Mouse (Mus musculus) brain, embryonic 18.5 days (tissue): ENCODE measurements around the gene Eci1.
A peak's percentile ranks its signal among the peaks of the same experiment; 100 is the strongest.
"Not testable (repeated sequence)": the region's sequence is repeated elsewhere in the genome, so short reads cannot be mapped to it uniquely, and the experiment has no call there.

Experiments
- DNase-seq: peaks from one replicate; pipeline ENCODE4 v3.0.0-alpha.2; 2012; ENCODE audit warnings: low read depth, low spot score

The Eci1 gene

GRCm38 (mm10) chr17:24426471-24427169 lies at the start of gene Eci1:
Eci1 (plus strand) TSS chr17:24426641.
- DNase-seq, result peak; percentile 70

DNA sequence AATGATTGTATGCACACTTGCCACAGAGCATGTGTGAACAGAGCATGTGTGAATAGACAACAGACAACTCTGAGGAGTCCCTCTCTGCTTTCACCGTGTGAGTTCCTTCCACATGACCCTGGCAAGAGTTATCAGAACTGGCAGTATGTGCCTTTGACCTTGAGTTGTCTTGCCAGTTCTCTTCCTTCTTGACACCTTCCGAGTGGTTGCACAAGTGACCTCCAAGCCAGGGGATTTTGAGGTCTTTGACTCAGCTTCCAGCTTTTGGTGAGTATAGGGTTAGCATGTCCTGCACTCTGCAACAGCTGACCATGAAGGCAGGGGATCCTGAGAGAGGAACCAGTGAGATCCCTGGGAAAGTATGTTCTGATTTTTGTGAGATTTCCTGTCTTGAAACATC lies 47.9 kb upstream of the Eci1 start:
- DNase-seq, result no peak

- DNase-seq, result no peak
Measured at GRCm38 (mm10) chr17:24383789-24384188, 42.7 kb upstream of the Eci1 start.

- no peak for DNase-seq
Measured at GRCm38 (mm10) chr17:24388711-24389110, 37.7 kb upstream of the Eci1 start.

GRCm38 (mm10) chr17:24389865-24390264 lies 36.6 kb upstream of the Eci1 start:
- DNase-seq, result no peak

GRCm38 (mm10) chr17:24391149-24391548 lies 35.3 kb upstream of the Eci1 start:
- DNase-seq, result no peak

DNA sequence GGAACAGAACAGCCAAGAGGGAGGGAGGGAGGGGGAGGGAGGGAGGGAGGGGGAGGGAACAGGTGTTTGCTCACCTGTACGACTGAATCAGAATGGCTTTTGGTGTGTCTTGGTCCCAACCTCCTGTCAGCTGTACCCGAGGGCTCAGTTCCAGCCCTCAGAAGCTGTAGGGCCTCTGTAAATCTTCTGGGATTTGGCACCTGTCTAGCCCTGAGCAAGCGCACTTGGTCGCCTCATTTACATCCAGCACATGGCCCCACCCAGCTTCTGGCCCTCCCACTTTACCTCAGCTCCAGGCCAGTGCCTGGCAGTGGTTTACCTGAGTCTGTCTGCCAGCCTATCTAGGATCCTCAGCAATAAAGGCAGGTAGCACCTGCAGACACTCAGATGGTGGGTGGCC lies 32.9 kb upstream of the Eci1 start:
- DNase-seq, result no peak

DNA sequence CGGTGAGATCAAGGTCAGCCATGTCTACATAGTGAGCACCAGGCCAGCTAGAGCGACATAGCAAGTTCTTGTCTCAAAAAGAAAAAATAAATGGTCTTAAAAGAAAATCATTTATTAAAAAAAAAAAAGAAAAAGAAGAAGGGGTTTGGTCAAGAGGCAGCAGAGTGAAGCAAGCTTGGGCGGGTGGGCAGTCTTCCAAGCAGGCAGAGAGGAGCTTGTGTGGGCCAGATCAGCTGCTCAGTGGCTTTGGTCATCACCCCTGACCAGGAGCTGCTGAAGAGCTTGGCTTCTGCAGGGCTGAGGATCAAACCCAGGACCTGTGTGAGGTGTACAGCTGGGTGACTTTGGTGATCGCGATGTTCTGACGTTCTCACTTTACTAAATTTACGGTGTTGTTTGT lies 32.0 kb upstream of the Eci1 start:
- DNase-seq, result no peak

DNA sequence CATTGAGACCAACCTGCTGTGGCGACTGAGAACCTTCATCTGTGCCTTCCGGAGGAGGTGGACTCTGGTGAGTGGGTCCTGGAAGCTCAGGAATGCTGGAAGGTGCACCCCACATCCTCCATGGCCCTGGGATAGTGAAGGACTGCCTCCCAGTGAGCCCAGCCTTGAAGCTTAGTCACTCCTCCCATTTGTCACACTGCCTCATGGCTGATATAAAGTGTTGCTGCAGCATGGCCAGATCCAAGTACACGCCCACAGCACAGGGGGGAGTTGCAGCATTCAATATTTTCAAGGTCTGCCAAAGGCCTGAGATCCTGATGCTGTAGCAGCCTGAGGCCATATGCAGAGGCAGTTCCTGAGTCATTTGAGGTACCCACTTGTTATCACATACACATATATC lies 24.1 kb upstream of the Eci1 start:
- no peak for DNase-seq

DNA sequence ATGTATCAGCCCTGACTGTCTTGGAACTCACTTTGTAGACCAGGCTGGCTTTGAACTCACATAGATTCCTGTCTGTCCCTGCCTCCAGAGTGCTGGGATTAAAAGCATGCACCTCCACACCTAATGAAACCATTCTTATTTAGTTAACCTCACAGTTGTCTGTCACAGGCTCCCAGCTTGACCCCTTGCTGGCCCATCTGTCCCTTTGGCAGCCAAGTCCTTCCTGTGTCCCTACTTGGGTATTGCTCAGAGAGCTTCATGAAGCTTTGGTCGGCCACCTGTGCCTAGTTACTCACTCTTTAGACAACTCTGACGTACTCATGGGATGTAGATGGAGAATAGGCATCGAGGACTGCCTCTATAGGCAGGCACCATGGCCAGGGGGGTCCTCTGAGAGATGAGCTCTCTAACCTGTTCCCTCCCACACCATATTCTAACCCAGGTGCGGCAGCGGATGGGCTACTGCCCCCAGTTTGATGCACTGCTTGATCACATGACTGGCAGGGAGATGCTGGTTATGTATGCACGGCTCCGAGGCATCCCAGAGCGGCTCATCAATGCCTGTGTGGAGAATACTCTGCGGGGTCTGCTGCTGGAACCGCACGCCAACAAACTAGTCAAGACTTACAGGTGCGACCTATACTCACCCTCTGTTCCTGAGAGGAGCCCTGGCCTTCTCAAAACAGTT lies 19.2 kb upstream of the Eci1 start:
- DNase-seq, result no peak

- no peak for DNase-seq
Measured at GRCm38 (mm10) chr17:24413557-24414211, 12.8 kb upstream of the Eci1 start.

DNA sequence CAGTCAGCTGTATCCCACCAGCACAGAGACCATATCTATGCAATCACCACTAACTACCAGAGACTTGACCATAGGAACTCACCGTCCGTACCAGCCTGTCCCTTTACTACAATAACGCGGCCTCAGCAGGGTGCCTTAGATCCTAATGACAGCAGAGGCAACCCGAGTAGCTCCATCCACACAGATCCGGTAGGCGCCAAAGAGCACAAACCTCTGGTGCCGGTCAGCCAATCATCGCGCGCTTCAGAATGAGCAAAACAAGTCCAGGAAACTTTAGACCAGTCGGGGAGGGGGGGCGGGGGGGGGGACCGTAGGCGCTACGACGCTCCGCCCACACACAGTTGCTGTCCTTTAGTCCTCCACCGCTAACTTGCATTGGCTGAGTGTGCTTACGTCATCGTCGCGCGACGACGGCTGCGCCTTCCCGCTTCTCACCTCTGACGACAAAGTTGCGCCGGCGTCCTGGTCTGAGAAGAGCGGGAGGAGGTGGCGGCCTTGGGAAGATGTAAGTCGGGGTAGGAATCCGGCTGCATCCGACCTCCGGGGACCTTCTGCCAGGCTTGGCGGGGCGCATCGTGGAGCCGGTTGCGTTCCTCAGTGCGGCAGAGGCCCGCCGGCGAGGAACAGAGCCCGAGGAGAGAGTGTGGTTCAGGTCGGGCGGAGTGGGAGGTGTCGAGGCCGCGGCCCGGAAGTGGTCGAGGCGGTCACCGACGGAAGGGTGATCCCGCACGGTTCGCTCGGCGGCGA lies 12.0 kb upstream of the Eci1 start, which contains the start of gene Rnps1:
Gene Rnps1 (plus strand): TSS at position 336 of the 747 bp plus-strand sequence.
- peak; percentile 97 for DNase-seq

DNA sequence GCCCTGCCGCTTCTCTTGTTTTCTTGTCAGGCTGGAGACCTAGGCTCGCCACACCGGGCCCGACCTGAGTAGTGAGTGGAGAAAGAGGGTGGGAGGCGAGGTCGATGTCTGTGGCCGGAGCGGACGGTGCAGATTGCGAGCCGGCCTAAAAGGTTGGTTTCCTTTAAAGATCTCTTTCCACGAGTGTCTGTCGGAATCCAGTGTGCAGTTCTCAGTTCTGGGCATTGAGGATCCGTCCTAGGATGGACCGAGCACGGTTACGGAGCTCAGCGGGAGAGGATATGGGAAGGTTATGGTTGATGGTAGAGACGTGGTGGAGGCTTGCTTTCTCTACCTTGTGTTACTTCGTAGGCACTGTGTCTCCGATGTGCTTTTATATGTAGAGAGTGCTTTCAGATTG lies 11.4 kb upstream of the Eci1 start:
- no peak for DNase-seq

GRCm38 (mm10) chr17:24416051-24416652 lies 10.3 kb upstream of the Eci1 start:
- DNase-seq, result no peak

- no peak for DNase-seq
Measured at GRCm38 (mm10) chr17:24423114-24423513, 3.3 kb upstream of the Eci1 start.

DNA sequence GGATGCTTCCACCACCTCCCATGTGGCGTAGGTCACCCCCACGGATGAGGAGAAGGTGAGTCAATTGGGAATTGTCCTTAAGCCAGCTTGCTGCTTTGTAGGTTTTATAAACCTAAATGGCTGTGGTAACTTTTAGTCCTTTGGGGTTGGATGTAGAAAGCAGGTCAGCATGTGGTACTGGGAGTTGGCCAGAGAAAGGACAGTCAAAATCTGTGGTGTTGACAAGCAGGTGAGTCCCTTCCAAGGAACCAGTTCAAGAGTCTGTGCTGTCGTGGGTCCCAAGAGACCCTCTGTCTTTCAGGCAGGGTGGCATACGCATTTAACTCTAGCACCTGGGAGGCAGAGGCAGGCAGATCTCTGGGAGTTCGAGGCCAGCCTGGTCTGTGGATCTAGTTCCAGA lies 2.0 kb upstream of the Eci1 start:
- DNase-seq, result no peak

GRCm38 (mm10) chr17:24425326-24425725 lies 1.1 kb upstream of the Eci1 start:
- DNase-seq, result not testable (repeated sequence)

- DNase-seq, result no peak
Measured at GRCm38 (mm10) chr17:24425905-24426304, 536 bp upstream of the Eci1 start.

GRCm38 (mm10) chr17:24427170-24427557 lies 723 bp downstream of the Eci1 start:
- no peak for DNase-seq

GRCm38 (mm10) chr17:24429201-24429983 lies 3.0 kb downstream of the Eci1 start:
- DNase-seq, result no peak

- DNase-seq, result no peak
Measured at GRCm38 (mm10) chr17:24437016-24437415, 10.6 kb downstream of the Eci1 start.
